ENCODE assay signal across 11 mouse cellular contexts in the genomic region with DNA sequence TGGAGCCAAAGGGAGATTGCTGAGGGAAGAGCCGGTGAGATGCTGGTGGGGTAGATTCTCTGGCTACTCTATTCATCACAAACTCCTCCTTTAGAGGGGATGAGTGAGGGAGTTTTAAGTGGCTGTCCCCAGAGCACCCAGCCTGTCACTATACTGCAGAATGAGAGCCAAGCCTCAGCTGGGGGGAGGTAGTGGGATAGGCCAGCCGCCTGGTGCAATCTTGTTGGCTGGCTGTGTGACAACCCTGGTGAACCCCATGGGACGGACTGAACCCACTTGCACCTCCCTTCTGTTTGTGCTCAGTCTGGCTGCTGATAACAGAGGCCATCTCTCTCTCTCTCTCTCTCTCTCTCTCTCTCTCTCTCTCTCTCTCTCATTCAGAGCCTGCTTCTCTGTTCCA.
DNase-seq lines count a peak whose midpoint lies in the region; ATAC-seq and TF ChIP-seq lines count a peak whose summit lies in the region.
"Had no signal": no experiment of that assay in that cellular context is flagged by ENCODE, and none has a peak within 500 bp of the region (broad histone marks: within the 10 kb centered on the region; RNA-seq: fewer than 3 reads in every experiment).

No protein-coding gene starts in this region.

- 81% methylated on average over 3 of the region's 3 CpGs for WGBS in forebrain, embryonic 14.5 days
- 79% methylated on average over 3 of the region's 3 CpGs for WGBS in forebrain, embryonic 16.5 days
- 70% methylated on average over 3 of the region's 3 CpGs for whole genome bisulfite sequencing in kidney, adult 2 months
- 64% methylated on average over 3 of the region's 3 CpGs for WGBS in neural tube, embryonic 11.5 days
- WGBS in neural tube, embryonic 13.5 days, result 65% methylated on average over 3 of the region's 3 CpGs

- ATAC-seq in forebrain, embryonic 14.5 days, result no peak
- no peak for ATAC-seq in forebrain, embryonic 16.5 days
- ATAC-seq in neural tube, embryonic 11.5 days (ENCODE audit: insufficient read depth, low FRiP score, low TSS enrichment), result no peak
- ATAC-seq in neural tube, embryonic 13.5 days (ENCODE audit: low read depth), result peak; percentile 60; the same call in 1 of the 2 replicates
- ATAC-seq: activated CD4-positive, CD25-positive, alpha-beta regulatory T cell, adult 4 months had no signal

- TF ChIP-seq POLR2A in kidney, adult 2 months (IDR thresholded peaks at IDR 0.05; ENCODE audit: low read depth, low read length), result no peak

- no peak overlapping the region for H3K27ac ChIP-seq in forebrain, embryonic 14.5 days (ENCODE audit: low read depth, low read length)
- no peak overlapping the region for H3K27ac ChIP-seq in forebrain, embryonic 16.5 days (ENCODE audit: low read length)
- no peak overlapping the region for H3K27ac ChIP-seq in kidney, adult 2 months (ENCODE audit: insufficient read depth, low read depth, low read length)
- H3K27ac ChIP-seq in neural tube, embryonic 11.5 days (ENCODE audit: low read depth, low read length), result no peak overlapping the region
- H3K27ac ChIP-seq in neural tube, embryonic 13.5 days (replicated peaks), result no peak overlapping the region
- H3K27ac ChIP-seq: heart, embryonic 13.5 days; liver, embryonic 15.5 days had no signal

- no peak overlapping the region for H3K4me2 ChIP-seq in forebrain, embryonic 14.5 days (ENCODE audit: low read length)
- H3K4me2 ChIP-seq in forebrain, embryonic 16.5 days (ENCODE audit: low read length), result no peak overlapping the region
- H3K4me2 ChIP-seq in neural tube, embryonic 11.5 days (ENCODE audit: low read depth), result no peak overlapping the region
- H3K4me2 ChIP-seq in neural tube, embryonic 13.5 days, result no peak overlapping the region
- H3K4me2 ChIP-seq: heart, embryonic 13.5 days; liver, embryonic 15.5 days had no signal

- no peak overlapping the region for H3K9ac ChIP-seq in forebrain, embryonic 14.5 days (ENCODE audit: low read length)
- no peak overlapping the region for H3K9ac ChIP-seq in forebrain, embryonic 16.5 days (replicated peaks; ENCODE audit: low read depth, low read length)
- no peak overlapping the region for H3K9ac ChIP-seq in neural tube, embryonic 11.5 days (ENCODE audit: low read length)
- H3K9ac ChIP-seq in neural tube, embryonic 13.5 days, result no peak overlapping the region
- H3K9ac ChIP-seq: heart, embryonic 13.5 days; liver, embryonic 15.5 days had no signal

- H3K9me3 ChIP-seq in forebrain, embryonic 14.5 days (replicated peaks; ENCODE audit: control insufficient read depth, low read length), result 0 out of 2 replicates have a peak, but pooled peaks cover 3% of the 10 kb centered on the region
- no peaks in the 10 kb centered on the region for H3K9me3 ChIP-seq in forebrain, embryonic 16.5 days (ENCODE audit: control insufficient read depth, low read length)
- H3K9me3 ChIP-seq in neural tube, embryonic 11.5 days (ENCODE audit: control insufficient read depth, low read length), result no peaks in the 10 kb centered on the region
- peaks cover 9% of the 10 kb centered on the region for H3K9me3 ChIP-seq in neural tube, embryonic 13.5 days
- H3K9me3 ChIP-seq: heart, embryonic 13.5 days; liver, embryonic 15.5 days had no signal

- DNase-seq in forebrain, embryonic 14.5 days (ENCODE audit: low spot score), result peak; percentile 7
- DNase-seq in kidney, postnatal 14 days, result peak; percentile 24
- no peak for DNase-seq in kidney, adult 2 months
- DNase-seq in neural tube, embryonic 11.5 days (ENCODE audit: low spot score), result peak; percentile 13
- DNase-seq in neural tube, embryonic 10.5 days (ENCODE audit: extremely low spot score, low spot score), result no peak
- DNase-seq in spleen, postnatal 36 days (ENCODE audit: low spot score in 2 of 2), result no peak

- no peaks in the 10 kb centered on the region for H3K27me3 ChIP-seq in forebrain, embryonic 14.5 days (replicated peaks; ENCODE audit: control insufficient read depth, insufficient read depth, low read length)
- H3K27me3 ChIP-seq in forebrain, embryonic 16.5 days (replicated peaks; ENCODE audit: control insufficient read depth, insufficient read depth, low read length), result no peaks in the 10 kb centered on the region
- H3K27me3 ChIP-seq in kidney, adult 2 months (replicated peaks; ENCODE audit: control insufficient read depth, insufficient read depth, low read length), result no peaks in the 10 kb centered on the region
- no peaks in the 10 kb centered on the region for H3K27me3 ChIP-seq in neural tube, embryonic 11.5 days (ENCODE audit: control insufficient read depth, insufficient read depth, low read length)
- H3K27me3 ChIP-seq in neural tube, embryonic 13.5 days, result no peaks in the 10 kb centered on the region
- H3K27me3 ChIP-seq: heart, embryonic 13.5 days; liver, embryonic 15.5 days had no signal

- H3K4me3 ChIP-seq in forebrain, embryonic 14.5 days (ENCODE audit: low read depth, low read length), result no peak overlapping the region
- no peak overlapping the region for H3K4me3 ChIP-seq in forebrain, embryonic 16.5 days (replicated peaks; ENCODE audit: low read length)
- H3K4me3 ChIP-seq in kidney, adult 2 months (ENCODE audit: insufficient read depth, low read depth, low read length), result no peak overlapping the region
- no peak overlapping the region for H3K4me3 ChIP-seq in neural tube, embryonic 11.5 days (ENCODE audit: low read depth, low read length)
- H3K4me3 ChIP-seq in neural tube, embryonic 13.5 days, result no peak overlapping the region
- H3K4me3 ChIP-seq: heart, embryonic 13.5 days; liver, embryonic 15.5 days had no signal

- TF ChIP-seq CTCF in kidney, adult 2 months (conservative IDR thresholded peaks at IDR 0.05; ENCODE audit: insufficient read depth, insufficient read length, low read depth, low read length), result no peak

- H3K4me1 ChIP-seq in forebrain, embryonic 14.5 days (ENCODE audit: control insufficient read depth, insufficient read depth, low read length), result no peaks in the 10 kb centered on the region
- no peaks in the 10 kb centered on the region for H3K4me1 ChIP-seq in forebrain, embryonic 16.5 days (replicated peaks; ENCODE audit: control insufficient read depth, insufficient read depth, low read length)
- H3K4me1 ChIP-seq in kidney, adult 2 months (ENCODE audit: control insufficient read depth, insufficient read depth, low read length), result no peaks in the 10 kb centered on the region
- no peaks in the 10 kb centered on the region for H3K4me1 ChIP-seq in neural tube, embryonic 11.5 days (ENCODE audit: control insufficient read depth, insufficient read depth, low read length)
- H3K4me1 ChIP-seq in neural tube, embryonic 13.5 days (replicated peaks), result no peaks in the 10 kb centered on the region
- H3K4me1 ChIP-seq: liver, embryonic 15.5 days had no signal

- no peaks in the 10 kb centered on the region for H3K36me3 ChIP-seq in forebrain, embryonic 14.5 days (ENCODE audit: control insufficient read depth, insufficient read depth, low read length)
- no peaks in the 10 kb centered on the region for H3K36me3 ChIP-seq in forebrain, embryonic 16.5 days (ENCODE audit: control insufficient read depth, insufficient read depth)
- H3K36me3 ChIP-seq in kidney, adult 2 months (ENCODE audit: control insufficient read depth, insufficient read depth, low read length), result no peaks in the 10 kb centered on the region
- H3K36me3 ChIP-seq in neural tube, embryonic 11.5 days (ENCODE audit: control insufficient read depth, insufficient read depth, low read length), result no peaks in the 10 kb centered on the region
- no peaks in the 10 kb centered on the region for H3K36me3 ChIP-seq in neural tube, embryonic 13.5 days
- H3K36me3 ChIP-seq: heart, embryonic 13.5 days; liver, embryonic 15.5 days had no signal

Comparison
In these comparisons a context has a peak if more than half of its experiments do, and no peak if none do; other contexts are left out.
1. DNase-seq: peak in forebrain, embryonic 14.5 days (single experiment), kidney, postnatal 14 days (single experiment) and neural tube, embryonic 11.5 days (single experiment); none in kidney, adult 2 months (single experiment), neural tube, embryonic 10.5 days (single experiment) and spleen, postnatal 36 days (0 of 2).